Mouse (Mus musculus): Measurements from ENCODE around the gene Axl. TPM values are rescaled to one million over a fixed set of nuclear protein-coding genes. Genes with fewer than 3 reads are reported as not detected.

Axl gene
- 55.6 and 63.1 TPM in 2 replicates for polyA plus RNA-seq (2012; ENCODE audit: insufficient read depth, insufficient read length, missing spikeins)

DNA sequence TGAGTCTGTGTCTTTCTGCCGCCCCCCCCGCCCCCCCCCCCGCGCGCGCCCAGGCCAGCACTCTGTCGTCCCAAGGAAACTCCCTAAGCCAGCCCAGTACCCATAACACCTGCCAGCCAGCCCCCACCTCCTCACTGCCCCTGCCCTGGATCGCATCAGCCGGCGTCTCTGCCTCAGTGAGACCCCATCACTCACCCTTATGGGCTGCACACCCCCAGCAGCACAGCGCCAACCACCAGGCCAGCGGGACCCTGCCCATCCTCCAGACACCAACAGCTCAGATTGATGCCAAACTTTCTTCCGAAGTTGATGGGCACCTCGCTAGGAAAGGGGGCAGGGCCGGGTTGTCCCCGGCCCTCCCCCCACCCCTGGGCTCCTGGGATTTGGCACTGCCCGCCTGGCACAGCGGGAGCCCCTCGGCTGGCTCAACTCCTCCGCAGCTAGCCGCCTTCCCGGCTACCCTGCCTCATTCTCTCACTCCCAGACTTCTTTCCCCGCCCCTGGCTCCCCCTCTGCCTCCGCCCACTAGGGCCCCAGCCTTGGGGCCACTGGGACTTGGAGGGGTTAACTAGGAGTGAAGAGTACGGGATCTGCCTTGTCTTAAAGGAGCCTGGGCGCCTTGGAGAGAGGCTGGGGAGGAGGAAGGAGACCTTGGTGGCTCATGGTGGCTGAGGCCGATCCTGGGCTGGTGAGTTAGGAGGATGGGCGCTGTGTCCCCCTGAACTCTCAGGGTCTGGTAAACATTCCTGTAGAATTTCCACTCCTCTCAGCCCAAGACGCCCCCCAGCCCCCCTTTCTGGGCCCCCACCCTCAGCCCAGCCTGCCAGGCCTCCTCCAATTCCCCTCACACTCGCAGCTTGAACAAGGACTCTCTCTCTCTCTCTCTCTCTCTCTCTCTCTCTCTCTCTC, at the start of gene Axl:
TSS of gene Axl (minus strand) at position 486 of the 909 bp plus-strand sequence.
- H3K4me1 ChIP-seq (ENCODE audit: control insufficient read depth, insufficient read depth, low read length), result peaks cover 22% of the 10 kb centered on the region
- H3K4me3 ChIP-seq (ENCODE audit: insufficient read depth, low read length), result no peak within 1 kb of the TSS
- H3K27ac ChIP-seq (ENCODE audit: insufficient read depth, low read depth, low read length), result no peak within 1 kb of the TSS
- TF ChIP-seq POLR2A (IDR thresholded peaks at IDR 0.05; ENCODE audit: borderline replicate concordance, low read depth, low read length) (no peak), CTCF (IDR thresholded peaks at IDR 0.05; ENCODE audit: low read depth, low read length) (no peak)

DNA sequence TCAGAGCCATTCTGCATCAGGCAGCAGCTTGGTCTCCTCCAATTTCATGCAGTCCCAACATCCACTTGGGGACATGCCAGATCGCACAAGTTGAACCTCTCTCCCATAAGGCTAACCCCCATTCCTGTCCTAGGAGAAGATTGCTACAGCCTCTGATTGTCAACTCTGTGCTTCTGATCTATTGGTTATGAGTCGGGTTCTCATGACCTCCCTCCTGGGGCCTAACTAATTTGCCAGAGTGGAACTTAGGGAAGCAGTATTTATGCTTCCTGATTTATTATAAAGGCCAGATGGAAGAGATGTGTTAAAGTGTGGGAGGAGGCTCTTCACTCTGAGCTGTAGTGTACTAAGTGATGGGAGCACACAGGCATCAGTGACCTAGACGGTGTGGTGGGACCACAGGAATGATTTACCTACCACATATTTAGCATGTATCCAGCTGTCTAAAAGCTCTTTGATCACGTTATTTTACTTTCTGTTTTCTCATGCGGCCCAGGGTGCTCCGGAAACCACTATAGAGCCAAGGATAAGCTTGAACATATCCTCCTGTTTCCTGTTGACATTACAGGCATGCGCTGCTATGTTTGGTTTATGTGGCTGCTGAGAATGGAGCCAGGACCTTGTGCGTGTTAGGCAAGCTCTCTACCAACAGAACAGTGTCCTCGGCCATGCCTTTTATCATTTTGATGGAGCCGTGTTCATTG, 46.8 kb upstream of the Axl start:
- Histone ChIP-seq H3K4me1 (ENCODE audit: control insufficient read depth, insufficient read depth, low read length) (peaks cover 11% of the 10 kb centered on the region), H3K4me3 (ENCODE audit: insufficient read depth, low read length) (no peak overlapping the region), H3K27ac (ENCODE audit: insufficient read depth, low read depth, low read length) (no peak overlapping the region)
- TF ChIP-seq CTCF (IDR thresholded peaks at IDR 0.05; ENCODE audit: low read depth, low read length), result no peak
- TF ChIP-seq POLR2A (IDR thresholded peaks at IDR 0.05; ENCODE audit: borderline replicate concordance, low read depth, low read length), result no peak

DNA sequence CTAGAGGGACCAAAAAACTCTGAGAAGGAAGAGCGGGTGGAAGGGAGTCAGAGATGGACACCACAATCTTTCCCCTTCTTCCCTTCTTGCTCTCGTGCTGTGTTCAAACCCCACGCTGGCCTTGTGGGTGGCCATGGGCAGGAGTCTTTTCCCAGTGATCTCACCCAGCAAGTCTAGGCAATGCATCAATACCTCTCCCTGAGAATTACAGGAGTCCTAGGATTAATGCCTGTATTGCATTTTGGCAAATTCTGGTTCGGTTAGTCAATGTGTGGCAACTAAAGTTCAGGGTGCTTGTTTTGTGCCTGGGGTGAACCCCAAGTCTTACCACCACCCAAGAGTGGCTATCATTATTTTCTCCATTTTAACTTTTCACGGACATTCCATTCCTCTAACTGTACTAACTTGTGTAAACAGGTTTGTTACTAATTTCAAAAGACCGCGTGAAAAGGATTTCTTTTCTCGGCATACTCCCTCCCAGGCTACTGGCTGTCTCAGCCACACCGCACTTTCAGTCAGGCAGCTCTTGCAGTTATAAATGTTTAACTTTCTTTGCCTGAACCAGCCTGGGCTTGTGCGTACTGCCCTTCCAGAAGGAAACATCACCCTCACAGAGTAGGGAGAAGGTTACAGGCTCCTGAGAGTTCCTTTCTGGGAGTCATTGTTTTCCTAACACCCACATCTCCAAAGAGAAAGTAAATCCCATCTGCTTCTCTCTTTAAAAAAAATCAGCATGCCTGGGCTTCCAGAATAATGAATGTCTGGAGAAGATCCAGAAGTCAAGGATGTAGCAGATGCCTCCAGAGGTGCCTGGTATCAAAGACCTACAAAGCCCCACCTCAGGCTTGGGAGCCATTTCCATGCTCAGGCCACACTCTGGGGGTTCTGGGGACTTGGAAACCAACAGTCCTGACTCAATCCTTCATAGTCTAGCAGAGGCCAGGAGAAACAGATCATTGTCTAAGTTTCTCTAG, 43.3 kb upstream of the Axl start:
- TF ChIP-seq CTCF (IDR thresholded peaks at IDR 0.05; ENCODE audit: low read depth, low read length) (no peak), POLR2A (IDR thresholded peaks at IDR 0.05; ENCODE audit: borderline replicate concordance, low read depth, low read length) (no peak)
- peaks cover 15% of the 10 kb centered on the region for H3K4me1 ChIP-seq (ENCODE audit: control insufficient read depth, insufficient read depth, low read length)
- no peak overlapping the region for H3K4me3 ChIP-seq (ENCODE audit: insufficient read depth, low read length)
- no peak overlapping the region for H3K27ac ChIP-seq (ENCODE audit: insufficient read depth, low read depth, low read length)

DNA sequence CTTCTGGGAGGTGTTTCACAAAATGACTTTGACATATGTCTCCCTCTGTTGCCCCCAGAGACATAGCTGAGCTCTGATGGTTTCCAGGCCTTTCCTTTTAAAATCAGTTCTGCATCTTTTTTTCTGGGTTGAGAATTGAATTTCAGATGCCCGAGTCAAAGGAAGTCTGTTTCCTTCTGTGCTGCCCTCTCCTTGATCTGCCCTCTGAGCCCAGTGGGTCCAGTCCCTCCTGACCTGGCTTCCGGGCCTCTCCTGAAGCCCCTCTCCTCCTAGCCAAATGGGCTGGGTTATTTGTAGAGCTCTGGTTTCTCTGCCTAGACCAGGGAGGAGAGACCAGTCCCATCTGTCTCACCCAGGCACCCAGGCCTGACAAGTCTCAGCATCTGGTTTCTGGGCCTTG, 41.7 kb upstream of the Axl start:
- Histone ChIP-seq H3K4me1 (ENCODE audit: control insufficient read depth, insufficient read depth, low read length) (peaks cover 11% of the 10 kb centered on the region), H3K27ac (ENCODE audit: insufficient read depth, low read depth, low read length) (no peak overlapping the region), H3K4me3 (ENCODE audit: insufficient read depth, low read length) (no peak overlapping the region)
- TF ChIP-seq CTCF (IDR thresholded peaks at IDR 0.05; ENCODE audit: low read depth, low read length) (no peak), POLR2A (IDR thresholded peaks at IDR 0.05; ENCODE audit: borderline replicate concordance, low read depth, low read length) (no peak)

DNA sequence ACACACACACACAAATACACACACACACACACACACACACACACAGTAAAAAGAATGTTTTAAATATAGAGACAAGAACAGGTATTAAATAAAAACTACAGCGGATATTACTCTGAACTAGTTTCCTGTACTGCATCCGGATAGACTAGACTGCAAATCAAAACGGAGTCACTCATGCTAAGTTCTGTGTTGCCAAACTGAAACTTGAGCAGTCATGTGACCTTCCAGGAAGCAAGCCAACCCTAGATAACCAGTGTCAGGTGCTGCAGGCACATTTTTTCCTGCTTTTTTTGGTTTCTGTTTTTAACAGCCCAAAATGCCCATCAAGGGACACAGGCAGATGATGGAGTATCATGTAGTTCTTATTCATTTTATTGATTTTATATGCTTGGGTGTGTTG, 38.7 kb upstream of the Axl start:
- Histone ChIP-seq H3K27ac (ENCODE audit: insufficient read depth, low read depth, low read length) (no peak overlapping the region), H3K4me1 (ENCODE audit: control insufficient read depth, insufficient read depth, low read length) (peaks cover 7% of the 10 kb centered on the region; the same call in 1 of the 2 replicates), H3K4me3 (ENCODE audit: insufficient read depth, low read length) (no peak overlapping the region)
- TF ChIP-seq POLR2A (IDR thresholded peaks at IDR 0.05; ENCODE audit: borderline replicate concordance, low read depth, low read length), result no peak
- TF ChIP-seq CTCF (IDR thresholded peaks at IDR 0.05; ENCODE audit: low read depth, low read length), result no peak

DNA sequence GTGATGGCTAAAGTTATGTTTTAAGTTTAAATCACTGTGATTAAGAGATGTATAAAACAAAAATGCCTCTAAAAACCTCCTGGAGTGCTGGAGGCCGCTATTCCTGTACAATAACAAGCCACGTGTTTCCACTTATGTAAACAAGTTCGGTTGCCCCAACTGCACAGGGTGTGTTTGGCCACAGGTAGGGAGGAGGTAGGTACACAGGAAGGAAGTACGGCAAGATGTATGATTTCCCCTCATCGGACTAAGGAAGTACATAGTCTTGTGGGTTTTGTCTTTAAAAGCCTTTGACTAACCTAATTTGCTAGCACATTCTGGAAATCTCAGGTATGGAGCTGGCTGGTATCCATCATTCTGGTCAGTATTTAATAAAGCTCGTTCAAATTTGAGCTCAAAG, 37.5 kb upstream of the Axl start:
- no peak for TF ChIP-seq POLR2A (IDR thresholded peaks at IDR 0.05; ENCODE audit: borderline replicate concordance, low read depth, low read length)
- no peak for TF ChIP-seq CTCF (IDR thresholded peaks at IDR 0.05; ENCODE audit: low read depth, low read length)
- H3K27ac ChIP-seq (ENCODE audit: insufficient read depth, low read depth, low read length), result no peak overlapping the region

DNA sequence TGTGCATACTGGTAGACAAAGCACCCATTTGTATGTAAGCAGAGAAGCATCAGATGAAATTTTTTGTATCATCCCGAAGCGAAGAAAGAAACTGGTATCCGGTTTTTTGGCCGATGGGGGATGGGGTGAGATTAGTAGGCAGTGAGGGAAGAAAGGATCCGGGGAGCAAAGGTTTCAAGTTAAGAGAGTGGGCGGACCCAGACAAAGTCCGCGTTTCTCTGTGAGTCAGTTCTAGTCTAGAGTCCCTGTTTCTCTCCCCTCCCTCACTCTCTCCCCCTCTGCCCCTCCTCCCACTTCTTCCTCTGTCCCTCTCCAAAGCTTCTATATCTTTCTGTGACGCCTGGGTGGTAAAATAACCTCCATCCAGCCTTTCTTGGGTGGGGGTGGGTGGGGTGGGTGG, 36.5 kb upstream of the Axl start:
- Histone ChIP-seq H3K27ac (ENCODE audit: insufficient read depth, low read depth, low read length) (no peak overlapping the region), H3K4me1 (ENCODE audit: control insufficient read depth, insufficient read depth, low read length) (peaks cover 7% of the 10 kb centered on the region; the same call in 1 of the 2 replicates), H3K4me3 (ENCODE audit: insufficient read depth, low read length) (no peak overlapping the region)
- TF ChIP-seq POLR2A (IDR thresholded peaks at IDR 0.05; ENCODE audit: borderline replicate concordance, low read depth, low read length) (no peak), CTCF (IDR thresholded peaks at IDR 0.05; ENCODE audit: low read depth, low read length) (no peak)

More for the DNA sequence above, 37.5 kb upstream of the Axl start:
- Histone ChIP-seq H3K4me3 (ENCODE audit: insufficient read depth, low read length) (no peak overlapping the region), H3K4me1 (ENCODE audit: control insufficient read depth, insufficient read depth, low read length) (peaks cover 7% of the 10 kb centered on the region; the same call in 1 of the 2 replicates)

DNA sequence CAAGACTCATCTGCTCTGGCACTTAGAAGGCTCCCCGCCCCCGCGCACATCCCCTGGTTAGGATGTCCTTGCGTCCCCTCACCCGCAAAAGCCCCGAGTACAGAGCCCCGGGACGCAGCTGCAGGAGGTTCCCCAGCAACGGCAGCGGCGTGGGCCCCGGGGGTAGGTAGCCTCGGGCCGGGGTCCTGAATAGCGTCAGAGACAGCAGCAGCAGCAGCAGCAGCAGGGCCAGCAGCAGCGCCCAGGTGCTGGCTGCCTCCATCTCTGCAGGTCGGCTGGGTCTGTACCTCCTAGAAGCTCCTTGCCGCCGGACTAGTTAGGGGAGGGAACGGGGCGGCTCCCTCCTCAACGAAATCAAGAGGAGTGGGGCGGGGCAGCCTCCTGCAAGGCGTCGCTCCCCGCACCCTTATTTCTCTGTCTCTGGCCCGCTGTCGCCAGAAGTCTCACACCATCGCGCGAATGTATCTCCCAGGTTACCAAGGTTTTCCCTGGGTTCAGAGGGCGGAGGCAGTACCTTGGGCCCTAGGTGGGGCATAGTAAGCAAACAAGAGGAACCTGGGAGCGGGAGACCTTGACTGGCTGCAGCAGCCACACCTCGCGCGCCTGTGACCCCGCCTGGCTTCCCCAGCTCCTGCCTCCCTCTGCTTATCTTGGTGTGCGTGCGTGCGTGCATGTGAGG, 27.9 kb upstream of the Axl start, which contains the start of gene Cyp2s1:
TSS of gene Cyp2s1 (minus strand) at position 673 of the 679 bp plus-strand sequence.
- H3K4me1 ChIP-seq (ENCODE audit: control insufficient read depth, insufficient read depth, low read length), result peaks cover 32% of the 10 kb centered on the region
- H3K27ac ChIP-seq (ENCODE audit: insufficient read depth, low read depth, low read length), result no peak within 1 kb of the TSS
- no peak for TF ChIP-seq CTCF (IDR thresholded peaks at IDR 0.05; ENCODE audit: low read depth, low read length)
- peak within 1 kb of the TSS; percentile 25; the same call in 1 of the 2 replicates for H3K4me3 ChIP-seq (ENCODE audit: insufficient read depth, low read length)

All from bone marrow macrophage, adult 2 months (primary cell).